Mouse (Mus musculus) olfactory bulb, adult 2 months (tissue): ENCODE measurements around the gene Cenps. TPM values are rescaled to one million over a fixed set of nuclear protein-coding genes. Genes with fewer than 3 reads are reported as not detected.

ENCODE experiments used
- H3K27ac ChIP-seq: fragments of 200-500 bp; 2 replicates; pipeline ENCODE4 v1.5.1; 2012; ENCODE audit warnings: low read depth, low read length; ENCODE audit not compliant: insufficient read depth
- H3K4me1 ChIP-seq: fragments of 200-500 bp; 2 replicates; pipeline ENCODE4 v1.6.1; 2012; ENCODE audit warnings: low read length; ENCODE audit not compliant: control insufficient read depth, insufficient read depth
- H3K4me3 ChIP-seq: fragments of 200-500 bp; 2 replicates; pipeline ENCODE4 v1.5.1; 2012; ENCODE audit warnings: mild to moderate bottlenecking, low read depth, low read length, moderate library complexity; ENCODE audit not compliant: insufficient read depth
- CTCF ChIP-seq: fragments of 200-500 bp; IDR thresholded peaks from 2 replicates; pipeline ENCODE4 v1.5.1; 2012; ENCODE audit warnings: low read depth, mild to moderate bottlenecking, low read length, moderate library complexity; ENCODE audit not compliant: insufficient read depth
- POLR2A ChIP-seq: fragments of 200-500 bp; IDR thresholded peaks from 2 replicates; pipeline ENCODE4 v1.6.1; 2012; ENCODE audit warnings: mild to moderate bottlenecking, low read depth, low read length, moderate library complexity; ENCODE audit not compliant: insufficient read depth
- WGBS: fragments of 180-500 bp; shearing (Covaris S2); methylation state at CpG from one replicate; pipeline ENCODE4 v1.1.7; 2018; 5-methylcytosine and 5-hydroxymethylcytosine counted together
- polyA plus RNA-seq: library from polyadenylated mRNA; stranded (reverse); fragments of >200 nt; gene quantifications from 2 replicates; pipeline ENCODE4 v1.2.4, GENCODE M21; 2012; ENCODE audit warnings: low replicate concordance; ENCODE audit not compliant: missing spikeins, insufficient read depth, insufficient read length

Gene Cenps
- not detected in 2 replicates for polyA plus RNA-seq

DNA sequence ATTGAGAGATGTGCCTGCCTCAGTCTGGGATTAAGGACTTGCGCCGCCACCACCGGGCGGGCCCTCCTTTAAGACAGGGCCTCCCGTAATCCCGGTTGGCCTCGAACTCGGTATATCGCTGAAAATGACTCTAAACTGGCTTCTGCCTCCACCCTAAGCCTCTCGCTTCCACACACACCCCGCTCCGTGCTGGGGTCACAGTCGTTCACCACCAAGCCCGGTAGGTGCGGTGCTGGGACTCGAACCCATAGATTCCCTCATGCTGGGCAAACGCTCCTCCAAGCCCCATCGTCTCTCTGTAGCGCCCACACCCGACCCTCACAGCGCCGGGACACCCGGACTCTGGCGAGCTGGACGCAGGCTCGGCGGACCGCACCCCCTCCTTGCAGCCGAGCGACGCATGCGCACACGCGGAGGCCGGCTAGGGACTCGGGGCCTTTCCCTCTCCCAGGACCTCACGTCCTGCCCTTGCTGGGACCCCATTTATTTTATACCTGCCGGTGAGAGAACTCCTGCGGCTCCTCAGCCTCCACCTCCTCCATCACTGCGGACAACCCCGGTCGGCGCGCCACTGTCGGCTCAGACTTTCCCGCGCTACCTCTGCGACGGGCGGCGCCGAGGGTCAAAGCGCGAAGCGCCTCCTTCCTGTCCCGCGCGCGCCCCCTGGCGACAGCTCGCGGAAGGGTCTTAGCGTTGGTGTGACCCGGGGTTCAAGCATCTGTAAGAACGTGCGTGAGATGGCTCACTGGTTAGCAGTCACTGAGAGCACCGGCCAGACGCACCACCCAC lies at the start of gene Cenps:
Gene Cenps, minus strand, starts transcription at position 648 of the 789 bp plus-strand sequence.
- no peak within 1 kb of the TSS for H3K27ac ChIP-seq
- 0 out of 2 replicates have a peak, but pooled peaks have one; percentile 15 for TF ChIP-seq POLR2A
- peak; percentile 98 for TF ChIP-seq CTCF
- peaks cover 4% of the 10 kb centered on the region; the same call in 1 of the 2 replicates for H3K4me1 ChIP-seq
- WGBS: 1% methylated on average over 68 of the region's 68 CpGs
- peak within 1 kb of the TSS; percentile 81 for H3K4me3 ChIP-seq

GRCm38 (mm10) chr4:149182755-149183154 lies 45.3 kb upstream of the Cenps start:
- no peaks in the 10 kb centered on the region for H3K4me1 ChIP-seq
- TF ChIP-seq CTCF (no peak), POLR2A (no peak)
- no peak overlapping the region for H3K4me3 ChIP-seq
- 73% methylated on average over 4 of the region's 4 CpGs for WGBS
- H3K27ac ChIP-seq: no peak overlapping the region

- no peak for TF ChIP-seq CTCF
- no peak for TF ChIP-seq POLR2A
- Histone ChIP-seq H3K4me3 (no peak overlapping the region), H3K4me1 (no peaks in the 10 kb centered on the region), H3K27ac (no peak overlapping the region)
- 85% methylated on average over 7 of the region's 7 CpGs for WGBS
Measured at GRCm38 (mm10) chr4:149182192-149182591, 44.8 kb upstream of the Cenps start.

- Histone ChIP-seq H3K4me1 (no peaks in the 10 kb centered on the region), H3K27ac (no peak overlapping the region), H3K4me3 (no peak overlapping the region)
- no peak for TF ChIP-seq CTCF
- no peak for TF ChIP-seq POLR2A
- WGBS: 71% methylated on average over 4 of the region's 4 CpGs
Measured at GRCm38 (mm10) chr4:149179573-149179972, 42.1 kb upstream of the Cenps start.

DNA sequence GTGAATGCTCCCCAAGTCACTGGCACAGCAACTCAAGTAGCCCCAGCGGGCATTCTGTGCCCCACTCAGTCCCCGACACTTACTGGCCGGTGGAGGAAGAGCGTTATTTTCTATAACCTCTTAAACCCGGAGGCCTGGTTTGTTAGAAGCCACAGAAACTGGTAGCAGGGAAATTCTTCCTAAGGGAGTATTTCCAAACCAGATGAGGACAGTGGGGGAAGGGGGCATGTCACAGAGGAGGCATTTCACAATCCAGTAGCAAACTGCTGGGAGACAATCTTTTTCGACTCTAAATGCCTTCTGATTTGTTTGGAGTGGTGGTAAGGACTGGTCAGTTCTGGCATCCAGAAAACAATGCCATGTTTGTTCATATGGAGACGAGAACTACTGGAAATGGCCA lies 41.7 kb upstream of the Cenps start:
- Histone ChIP-seq H3K4me1 (no peaks in the 10 kb centered on the region), H3K4me3 (no peak overlapping the region), H3K27ac (no peak overlapping the region)
- TF ChIP-seq POLR2A (no peak), CTCF (no peak)
- 82% methylated on average over 7 of the region's 7 CpGs for WGBS

DNA sequence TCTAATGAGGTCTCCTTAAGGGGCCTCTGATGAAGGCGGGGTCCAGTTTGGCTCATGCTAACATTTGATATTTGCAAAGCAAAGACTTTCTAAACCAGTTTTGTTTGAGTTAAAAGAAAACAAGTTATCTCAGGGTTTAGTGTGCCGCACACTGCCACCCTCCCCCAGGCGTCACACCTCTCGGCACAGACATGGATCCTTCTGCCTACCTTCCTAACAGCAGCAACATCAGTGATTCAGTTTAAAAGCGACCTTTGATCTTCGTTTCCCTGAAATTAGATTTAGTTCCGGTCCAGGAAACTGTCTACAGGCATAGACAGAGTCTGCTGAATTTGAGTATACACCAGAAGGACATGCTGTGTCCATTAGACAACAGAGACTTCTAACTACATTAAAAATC lies 40.9 kb upstream of the Cenps start:
- no peaks in the 10 kb centered on the region for H3K4me1 ChIP-seq
- TF ChIP-seq CTCF: no peak
- TF ChIP-seq POLR2A: no peak
- H3K27ac ChIP-seq: no peak overlapping the region
- 87% methylated on average over 7 of the region's 7 CpGs for WGBS
- H3K4me3 ChIP-seq: no peak overlapping the region

DNA sequence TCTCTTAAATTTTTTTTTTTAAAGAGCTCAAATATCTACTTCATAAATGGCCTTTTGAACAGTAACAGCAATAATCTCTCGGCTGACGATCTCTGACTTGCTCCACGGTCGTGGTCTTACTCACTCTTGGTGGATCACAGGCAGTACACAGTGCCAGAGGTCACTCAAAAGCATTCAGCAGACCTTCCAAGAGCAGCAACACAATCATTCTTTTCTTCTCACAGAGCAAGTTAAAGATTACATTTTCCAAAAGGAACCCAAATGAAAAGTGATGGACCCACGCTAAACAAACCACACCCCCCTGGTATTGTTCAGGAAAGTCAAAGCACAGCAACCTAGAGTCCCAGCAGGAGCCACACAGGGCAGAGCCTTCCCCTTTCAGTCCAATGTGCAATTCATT lies 39.6 kb upstream of the Cenps start:
- H3K27ac ChIP-seq: no peak overlapping the region
- TF ChIP-seq CTCF (no peak), POLR2A (no peak)
- peaks cover 2% of the 10 kb centered on the region; the same call in 1 of the 2 replicates for H3K4me1 ChIP-seq
- H3K4me3 ChIP-seq: no peak overlapping the region
- 58% methylated on average over 5 of the region's 5 CpGs for WGBS

- peaks cover 2% of the 10 kb centered on the region; the same call in 1 of the 2 replicates for H3K4me1 ChIP-seq
- no peak for TF ChIP-seq CTCF
- no peak for TF ChIP-seq POLR2A
- H3K27ac ChIP-seq: no peak overlapping the region
- 80% methylated on average over 6 of the region's 6 CpGs for WGBS
- H3K4me3 ChIP-seq: no peak overlapping the region
Measured at GRCm38 (mm10) chr4:149176645-149177044, 39.2 kb upstream of the Cenps start.

- H3K4me3 ChIP-seq: no peak overlapping the region
- peaks cover 2% of the 10 kb centered on the region; the same call in 1 of the 2 replicates for H3K4me1 ChIP-seq
- no peak for TF ChIP-seq POLR2A
- TF ChIP-seq CTCF: no peak
- 84% methylated on average over 6 of the region's 6 CpGs for WGBS
- H3K27ac ChIP-seq: no peak overlapping the region
Measured at GRCm38 (mm10) chr4:149173661-149174060, 36.2 kb upstream of the Cenps start.

- peaks cover 2% of the 10 kb centered on the region; the same call in 1 of the 2 replicates for H3K4me1 ChIP-seq
- WGBS: 64% methylated on average over 2 of the region's 2 CpGs
- no peak overlapping the region for H3K4me3 ChIP-seq
- no peak overlapping the region for H3K27ac ChIP-seq
- TF ChIP-seq CTCF (no peak), POLR2A (no peak)
Measured at GRCm38 (mm10) chr4:149172666-149173065, 35.2 kb upstream of the Cenps start.
